Mouse (Mus musculus): ENCODE results near the gene Gm10401. TPM values are rescaled to one million over a fixed set of nuclear protein-coding genes. Genes with fewer than 3 reads are reported as not detected.

Gene Gm10401
- polyA plus RNA-seq, 1 experiment from 2014 or later: 6.0 TPM

- Histone ChIP-seq H3K9me3 (ENCODE audit: low read length) (no peaks in the 10 kb centered on the region), H3K36me3 (replicated peaks; ENCODE audit: insufficient read depth, low read length) (no peaks in the 10 kb centered on the region), H3K9ac (replicated peaks) (no peak overlapping the region), H3K27me3 (ENCODE audit: insufficient read depth, low read length) (no peaks in the 10 kb centered on the region), H3K4me1 (ENCODE audit: insufficient read depth) (peaks cover 52% of the 10 kb centered on the region), H3K27ac (ENCODE audit: low read depth) (no peak overlapping the region), H3K4me2 (ENCODE audit: low read depth, low read length) (no peak overlapping the region), H3K4me3 (ENCODE audit: low read depth, low read length) (no peak overlapping the region)
- no peak for TF ChIP-seq EP300 (IDR thresholded peaks at IDR 0.05; ENCODE audit: low read depth)
- TF ChIP-seq CTCF (IDR thresholded peaks at IDR 0.05; ENCODE audit: low read depth): no peak
- DNase-seq (no peak), ATAC-seq (no peak)
- WGBS (ENCODE audit: insufficient replicate concordance): 63% methylated on average over 8 of the region's 8 CpGs
These were observed 45.5 kb downstream of the Gm10401 start for GRCm38 (mm10) chr5:115052546-115052945.

- Histone ChIP-seq H3K9ac (replicated peaks) (no peak overlapping the region), H3K9me3 (ENCODE audit: low read length) (no peaks in the 10 kb centered on the region), H3K4me1 (ENCODE audit: insufficient read depth) (peaks cover 34% of the 10 kb centered on the region), H3K4me2 (ENCODE audit: low read depth, low read length) (no peak overlapping the region), H3K4me3 (ENCODE audit: low read depth, low read length) (no peak overlapping the region), H3K36me3 (replicated peaks; ENCODE audit: insufficient read depth, low read length) (no peaks in the 10 kb centered on the region), H3K27me3 (ENCODE audit: insufficient read depth, low read length) (no peaks in the 10 kb centered on the region), H3K27ac (ENCODE audit: low read depth) (no peak overlapping the region)
- TF ChIP-seq EP300 (IDR thresholded peaks at IDR 0.05; ENCODE audit: low read depth) (no peak), CTCF (IDR thresholded peaks at IDR 0.05; ENCODE audit: low read depth) (no peak)
- ATAC-seq (no peak), DNase-seq (no peak)
- WGBS (ENCODE audit: insufficient replicate concordance): 78% methylated on average over 6 of the region's 6 CpGs
These were observed 47.3 kb downstream of the Gm10401 start for GRCm38 (mm10) chr5:115050776-115051175.

GRCm38 (mm10) chr5:115049692-115050091 is 48.4 kb downstream of the Gm10401 start:
- 74% methylated on average over 6 of the region's 6 CpGs for WGBS (ENCODE audit: insufficient replicate concordance)
- Histone ChIP-seq H3K9ac (replicated peaks) (no peak overlapping the region), H3K4me1 (ENCODE audit: insufficient read depth) (peaks cover 25% of the 10 kb centered on the region), H3K27me3 (ENCODE audit: insufficient read depth, low read length) (no peaks in the 10 kb centered on the region), H3K4me2 (ENCODE audit: low read depth, low read length) (no peak overlapping the region), H3K9me3 (ENCODE audit: low read length) (no peaks in the 10 kb centered on the region), H3K4me3 (ENCODE audit: low read depth, low read length) (no peak overlapping the region), H3K27ac (ENCODE audit: low read depth) (no peak overlapping the region), H3K36me3 (replicated peaks; ENCODE audit: insufficient read depth, low read length) (no peaks in the 10 kb centered on the region)
- ATAC-seq (no peak), DNase-seq (no peak)
- TF ChIP-seq CTCF (IDR thresholded peaks at IDR 0.05; ENCODE audit: low read depth): no peak
- no peak for TF ChIP-seq EP300 (IDR thresholded peaks at IDR 0.05; ENCODE audit: low read depth)

Other genes starting within 250 kb of the Gm10401 start
- gene 4930519G04Rik, start 244.6 kb downstream of the Gm10401 start, polyA plus RNA-seq (2015; fragmentation: Nextera tagmentation; extraction: Ambion mirVana): not detected in 2 replicates
- gene Gm9936, start 239.6 kb downstream of the Gm10401 start, polyA plus RNA-seq (2015; fragmentation: Nextera tagmentation; extraction: Ambion mirVana): not detected in 2 replicates
- 7.8 and 10.1 TPM in 2 replicates for gene Oasl2, start 201.4 kb downstream of the Gm10401 start, polyA plus RNA-seq (2015; fragmentation: Nextera tagmentation; extraction: Ambion mirVana)
- 2.2 TPM in 2 replicates for gene Oasl1, start 175.1 kb downstream of the Gm10401 start, polyA plus RNA-seq (2015; fragmentation: Nextera tagmentation; extraction: Ambion mirVana)
- gene 2210016L21Rik, start 156.1 kb downstream of the Gm10401 start, polyA plus RNA-seq (2015; fragmentation: Nextera tagmentation; extraction: Ambion mirVana): 10.4 and 15.3 TPM in 2 replicates
- gene Hnf1a, start 127.2 kb downstream of the Gm10401 start, polyA plus RNA-seq (2015; fragmentation: Nextera tagmentation; extraction: Ambion mirVana): 5.6 and 7.0 TPM in 2 replicates
- gene Sppl3, start 87.2 kb downstream of the Gm10401 start, polyA plus RNA-seq (2015; fragmentation: Nextera tagmentation; extraction: Ambion mirVana): 9.2 and 11.5 TPM in 2 replicates
- gene Acads, start 21.1 kb upstream of the Gm10401 start, polyA plus RNA-seq (2015; fragmentation: Nextera tagmentation; extraction: Ambion mirVana): 87.9 and 93.4 TPM in 2 replicates
- gene Unc119b, start 36.7 kb upstream of the Gm10401 start, polyA plus RNA-seq (2015; fragmentation: Nextera tagmentation; extraction: Ambion mirVana): 6.9 and 8.0 TPM in 2 replicates
- gene Mlec, start 59.9 kb upstream of the Gm10401 start, polyA plus RNA-seq (2015; fragmentation: Nextera tagmentation; extraction: Ambion mirVana): 8.2 and 10.1 TPM in 2 replicates
- gene Cabp1, start 96.1 kb upstream of the Gm10401 start, polyA plus RNA-seq (2015; fragmentation: Nextera tagmentation; extraction: Ambion mirVana): not detected in 2 replicates
- gene Pop5, start 137.5 kb upstream of the Gm10401 start, polyA plus RNA-seq (2015; fragmentation: Nextera tagmentation; extraction: Ambion mirVana): 58.7 and 61.8 TPM in 2 replicates
- 75.4 and 78.4 TPM in 2 replicates for gene Rnf10, start 174.6 kb upstream of the Gm10401 start, polyA plus RNA-seq (2015; fragmentation: Nextera tagmentation; extraction: Ambion mirVana)
- gene Coq5, start 181.4 kb upstream of the Gm10401 start, polyA plus RNA-seq (2015; fragmentation: Nextera tagmentation; extraction: Ambion mirVana): 19.5 and 19.6 TPM in 2 replicates
- 388 and 399 TPM in 2 replicates for gene Dynll1, start 202.7 kb upstream of the Gm10401 start, polyA plus RNA-seq (2015; fragmentation: Nextera tagmentation; extraction: Ambion mirVana)
- gene Srsf9, start 228.9 kb upstream of the Gm10401 start, polyA plus RNA-seq (2015; fragmentation: Nextera tagmentation; extraction: Ambion mirVana): 86.0 and 90.6 TPM in 2 replicates
- 11.7 and 12.1 TPM in 2 replicates for gene Gatc, start 242.9 kb upstream of the Gm10401 start, polyA plus RNA-seq (2015; fragmentation: Nextera tagmentation; extraction: Ambion mirVana)
- 20.3 and 24.2 TPM in 2 replicates for gene Triap1, start 242.9 kb upstream of the Gm10401 start, polyA plus RNA-seq (2015; fragmentation: Nextera tagmentation; extraction: Ambion mirVana)

All from liver, postnatal 0 days (tissue).